Mouse (Mus musculus) liver, adult 2 months (tissue): ENCODE results near the gene Ehd1. TPM values are rescaled to one million over a fixed set of nuclear protein-coding genes. Genes with fewer than 3 reads are reported as not detected.

ENCODE experiments used
- DNase-seq: peaks from one replicate; pipeline ENCODE4 v3.0.0-alpha.2; 2011; ENCODE audit warnings: low read depth, low spot score; ENCODE audit errors: extremely low read depth
- H3K27ac ChIP-seq: fragments of 200-500 bp; replicated peaks from 2 replicates; pipeline ENCODE4 v1.5.1; 2012; ENCODE audit warnings: low read depth, mild to moderate bottlenecking, control low read depth, inconsistent platforms, low read length; ENCODE audit not compliant: insufficient read depth
- H3K27me3 ChIP-seq: fragments of 200-500 bp; 2 replicates; pipeline ENCODE4 v1.6.1; 2012; ENCODE audit warnings: mild to moderate bottlenecking, moderate library complexity, low read length, inconsistent platforms; ENCODE audit not compliant: control insufficient read depth, insufficient read depth
- H3K36me3 ChIP-seq: fragments of 200-500 bp; 2 replicates; pipeline ENCODE4 v1.6.1; 2012; ENCODE audit warnings: low read length, inconsistent platforms; ENCODE audit not compliant: control insufficient read depth, insufficient read depth
- H3K4me1 ChIP-seq: fragments of 200-500 bp; 2 replicates; pipeline ENCODE4 v1.6.1; 2011; ENCODE audit warnings: low read length; ENCODE audit not compliant: control insufficient read depth, insufficient read depth
- H3K4me3 ChIP-seq: fragments of 200-500 bp; 2 replicates; pipeline ENCODE4 v1.5.1; 2011; ENCODE audit warnings: low read depth, mild to moderate bottlenecking, control low read depth, low read length, moderate library complexity; ENCODE audit not compliant: insufficient read depth
- H3K79me2 ChIP-seq: fragments of 200-500 bp; 2 replicates; pipeline ENCODE4 v1.6.1; 2012; ENCODE audit warnings: inconsistent platforms, mild to moderate bottlenecking, low read length, moderate library complexity; ENCODE audit not compliant: control insufficient read depth, insufficient read depth
- H3K9ac ChIP-seq: fragments of 200-500 bp; 2 replicates; pipeline ENCODE4 v1.6.1; 2012; ENCODE audit warnings: low read depth, mild to moderate bottlenecking, control low read depth, inconsistent platforms, low read length
- CTCF ChIP-seq: fragments of 200-500 bp; IDR thresholded peaks from 2 replicates; pipeline ENCODE4 v1.5.1; 2011; ENCODE audit warnings: low read depth, low read length, control low read depth
- POLR2A ChIP-seq: fragments of 200-500 bp; IDR thresholded peaks from 2 replicates; pipeline ENCODE4 v1.6.1; 2011; ENCODE audit warnings: low read length, control low read depth; ENCODE audit not compliant: insufficient read depth; ENCODE audit errors: extremely low read depth
- WGBS: fragments of 180-500 bp; shearing (Covaris S2); methylation state at CpG from one replicate; pipeline ENCODE4 v1.1.7; 2018; 5-methylcytosine and 5-hydroxymethylcytosine counted together
- polyA plus RNA-seq: library from polyadenylated mRNA; depleted of rRNA; stranded (reverse); fragments of >200 nt; gene quantifications from 2 replicates; pipeline ENCODE4 v1.2.3, GENCODE M21; 2012
- total RNA-seq: library from RNA; depleted of rRNA; stranded (reverse); fragments of >200 nt; gene quantifications from 2 replicates; pipeline ENCODE4 v1.2.3, GENCODE M21; 2014

Gene Ehd1
- total and polyA plus RNA-seq, 2 experiments, result 25.3 to 140 TPM

DNA sequence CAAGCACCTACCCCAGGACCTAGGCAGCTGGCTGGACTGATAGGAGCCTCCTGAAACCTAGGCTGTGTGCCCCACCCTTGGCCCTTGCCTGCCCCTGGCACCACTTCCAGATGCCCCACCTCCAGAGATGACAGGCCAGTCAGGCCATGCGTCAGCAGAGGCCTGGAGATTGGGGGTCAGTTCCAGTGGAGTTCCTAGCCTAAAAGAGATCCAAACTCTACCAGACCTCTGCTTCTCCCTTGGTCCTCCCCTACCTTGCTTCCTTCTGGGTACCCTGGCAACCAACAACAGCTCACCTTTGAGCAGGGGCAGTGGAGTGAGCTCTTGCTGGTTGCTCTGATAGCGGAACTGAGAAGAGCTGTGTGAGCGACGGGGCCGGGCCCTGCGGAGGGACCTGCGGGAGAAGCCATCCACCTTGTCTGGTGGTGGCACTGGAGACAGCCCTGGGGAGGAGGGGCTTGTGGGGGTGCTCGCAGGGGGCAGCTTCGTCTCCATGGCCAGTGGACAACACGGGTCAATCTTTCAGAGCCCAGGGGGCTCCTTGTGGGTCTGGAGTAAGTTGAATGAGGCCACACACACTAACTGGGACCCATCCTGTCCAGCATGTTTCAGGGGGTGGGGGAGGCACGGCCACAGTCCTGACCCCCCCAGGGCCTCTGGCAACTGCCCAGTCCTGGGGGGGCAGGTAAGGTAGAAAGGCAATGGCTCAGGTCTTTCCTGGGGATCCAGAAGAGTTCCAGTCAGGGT lies 42.0 kb upstream of the Ehd1 start:
- no peaks in the 10 kb centered on the region for H3K36me3 ChIP-seq
- no peak for TF ChIP-seq CTCF
- DNase-seq, result no peak
- 86% methylated on average over 11 of the region's 11 CpGs for WGBS
- 0 out of 2 replicates have a peak overlapping the region, but pooled peaks have one; percentile 6 for H3K9ac ChIP-seq
- H3K27ac ChIP-seq, result no peak overlapping the region
- peaks cover 5% of the 10 kb centered on the region; the same call in 1 of the 2 replicates for H3K79me2 ChIP-seq
- no peaks in the 10 kb centered on the region for H3K27me3 ChIP-seq
- no peak overlapping the region for H3K4me3 ChIP-seq
- H3K4me1 ChIP-seq, result peaks cover 15% of the 10 kb centered on the region

- Histone ChIP-seq H3K4me3 (peak within 1 kb of the TSS; percentile 96), H3K79me2 (peaks cover 5% of the 10 kb centered on the region; the same call in 1 of the 2 replicates), H3K36me3 (no peaks in the 10 kb centered on the region), H3K27ac (peak within 1 kb of the TSS; percentile 99), H3K9ac (peak within 1 kb of the TSS; percentile 98), H3K4me1 (peaks cover 15% of the 10 kb centered on the region), H3K27me3 (no peaks in the 10 kb centered on the region)
- DNase-seq, result peak; percentile 88
- TF ChIP-seq POLR2A (0 out of 2 replicates have a peak, but pooled peaks have one; percentile 22), CTCF (peak; percentile 57)
- 4% methylated on average over 47 of the region's 48 CpGs for WGBS
These were observed 41.2 kb upstream of the Ehd1 start, which contains the start of gene Ppp2r5b for GRCm38 (mm10) chr19:6235084-6236052. TSS of gene Ppp2r5b (minus strand) at chr19:6235872.

DNA sequence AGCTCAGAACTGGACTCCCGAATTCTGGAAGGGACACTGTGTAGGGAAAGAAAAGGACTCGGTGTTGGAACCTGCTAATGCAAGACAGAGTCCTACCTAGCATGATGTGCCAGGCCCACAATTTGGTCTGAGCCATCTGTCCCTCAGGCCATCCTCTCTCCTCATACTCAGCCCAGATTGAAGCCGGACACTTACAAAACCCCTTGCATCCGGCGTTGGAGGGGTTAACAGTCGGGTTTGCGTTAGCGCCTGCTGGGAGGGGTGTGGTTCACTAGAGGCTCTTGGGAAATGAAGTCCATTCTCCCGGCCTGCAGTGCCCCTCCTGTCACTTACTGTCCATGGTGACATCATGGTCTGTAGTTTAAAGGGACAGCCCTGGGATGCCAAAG lies 40.5 kb upstream of the Ehd1 start:
- under 1% methylated on average over 9 of the region's 9 CpGs for WGBS
- peak; percentile 95 for DNase-seq
- peak overlapping the region; percentile 96 for H3K4me3 ChIP-seq
- H3K9ac ChIP-seq, result peak overlapping the region; percentile 62
- H3K27me3 ChIP-seq, result no peaks in the 10 kb centered on the region
- no peaks in the 10 kb centered on the region for H3K36me3 ChIP-seq
- TF ChIP-seq CTCF (no peak), POLR2A (no peak)
- H3K27ac ChIP-seq, result peak overlapping the region; percentile 99
- H3K79me2 ChIP-seq, result peaks cover 5% of the 10 kb centered on the region; the same call in 1 of the 2 replicates
- peaks cover 15% of the 10 kb centered on the region for H3K4me1 ChIP-seq

DNA sequence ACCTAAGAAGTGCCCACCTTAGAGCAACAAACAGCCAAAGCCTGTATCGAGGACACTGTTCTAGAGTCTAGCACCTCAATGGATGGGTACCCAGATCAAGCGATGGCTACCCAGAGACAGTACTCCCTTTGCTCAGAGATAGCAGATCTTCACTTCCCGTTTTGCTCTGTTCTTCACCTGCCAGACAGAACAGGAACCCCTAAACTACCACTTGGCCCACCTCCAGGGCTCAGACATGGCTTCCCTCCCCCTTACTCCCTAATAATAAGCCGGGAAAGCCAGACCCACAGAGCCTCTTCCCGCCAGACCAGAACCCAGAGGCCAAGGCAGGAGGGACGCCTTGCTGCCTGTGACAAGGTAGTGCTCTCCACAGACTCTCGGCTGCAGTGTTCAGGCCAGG lies 39.7 kb upstream of the Ehd1 start:
- 83% methylated on average over 7 of the region's 7 CpGs for WGBS
- Histone ChIP-seq H3K27me3 (no peaks in the 10 kb centered on the region), H3K9ac (no peak overlapping the region), H3K4me1 (peaks cover 15% of the 10 kb centered on the region), H3K27ac (no peak overlapping the region), H3K4me3 (no peak overlapping the region), H3K36me3 (no peaks in the 10 kb centered on the region), H3K79me2 (peaks cover 5% of the 10 kb centered on the region; the same call in 1 of the 2 replicates)
- DNase-seq, result no peak
- TF ChIP-seq CTCF, result no peak
- TF ChIP-seq POLR2A, result no peak

DNA sequence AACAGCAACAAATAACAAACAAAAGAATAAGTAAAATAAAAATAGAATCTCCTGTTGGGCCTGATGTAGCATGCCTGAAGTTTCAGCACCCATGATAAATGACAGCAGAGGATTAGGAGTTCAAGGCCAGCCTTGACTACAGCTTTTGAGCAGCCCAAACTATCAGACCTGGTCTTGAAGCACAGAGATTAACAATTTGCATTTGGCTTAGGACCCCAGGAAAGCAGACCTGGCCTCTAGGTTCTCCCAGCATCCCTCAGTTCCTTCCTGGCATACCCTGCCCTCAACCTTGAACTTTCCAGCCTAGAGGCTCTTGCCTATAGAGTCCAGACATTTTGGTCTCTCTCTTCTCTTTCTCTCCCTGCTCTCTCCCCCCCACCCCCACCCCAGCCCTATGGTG lies 37.8 kb upstream of the Ehd1 start:
- DNase-seq, result no peak
- no peak overlapping the region for H3K27ac ChIP-seq
- no peak overlapping the region for H3K4me3 ChIP-seq
- H3K9ac ChIP-seq, result no peak overlapping the region
- H3K36me3 ChIP-seq, result no peaks in the 10 kb centered on the region
- peaks cover 8% of the 10 kb centered on the region; the same call in 1 of the 2 replicates for H3K79me2 ChIP-seq
- peaks cover 21% of the 10 kb centered on the region for H3K4me1 ChIP-seq
- H3K27me3 ChIP-seq, result no peaks in the 10 kb centered on the region
- TF ChIP-seq POLR2A (no peak), CTCF (no peak)
